Mouse (Mus musculus): ENCODE results near the gene Itgad. TPM values are rescaled to one million over a fixed set of nuclear protein-coding genes. Genes with fewer than 3 reads are reported as not detected.

The Itgad gene
- total and polyA plus RNA-seq, 3 experiments = not detected

GRCm38 (mm10) chr7:128236426-128236825 is 82.2 kb downstream of the Itgad start:
- DNase-seq (ENCODE audit: low read depth, low spot score) = no peak
- Histone ChIP-seq H3K9me3 (replicated peaks; ENCODE audit: insufficient read depth, low read length) (no peaks in the 10 kb centered on the region), H3K27me3 (ENCODE audit: control insufficient read depth in 1 of 2, insufficient read depth in 2 of 2, low read length in 2 of 2) (no peaks in the 10 kb centered on the region), H3K79me2 (ENCODE audit: control insufficient read depth, insufficient read depth, low read length, poor library complexity) (peaks cover 6% of the 10 kb centered on the region), H3K27ac (ENCODE audit: control insufficient read depth, low read depth, low read length) (no peak overlapping the region), H3K9ac (ENCODE audit: control insufficient read depth, low read depth, low read length, poor library complexity, severe bottlenecking) (no peak overlapping the region), H3K4me3 (ENCODE audit: control insufficient read depth in 1 of 2, insufficient read depth in 1 of 2, low read depth in 2 of 2, low read length in 2 of 2) (no peak overlapping the region), H3K4me1 (ENCODE audit: control insufficient read depth in 1 of 2, insufficient read depth in 2 of 2, low read length in 2 of 2) (peaks cover 0 to 11% of the 10 kb centered on the region in 2 experiments; a peak in 3 of 4 replicates), H3K36me3 (ENCODE audit: control insufficient read depth in 1 of 2, insufficient read depth in 2 of 2, low read length in 2 of 2) (peaks cover 0 to 7% of the 10 kb centered on the region in 2 experiments; a peak in 2 of 4 replicates)
- no peak for TF ChIP-seq SMC3 (IDR thresholded peaks at IDR 0.05; ENCODE audit: low read depth, low read length)
- no peak for TF ChIP-seq RAD21 (IDR thresholded peaks at IDR 0.05; ENCODE audit: low read depth, low read length)
- TF ChIP-seq UBTF (IDR thresholded peaks at IDR 0.05; ENCODE audit: borderline replicate concordance, insufficient read depth, low read depth, low read length) = no peak
- no peak for TF ChIP-seq USF2 (IDR thresholded peaks at IDR 0.05; ENCODE audit: borderline replicate concordance in 1 of 2, insufficient read depth in 1 of 2, low read depth in 1 of 2, low read length in 2 of 2)
- no peak for TF ChIP-seq MAX (IDR thresholded peaks at IDR 0.05; ENCODE audit: low read length)
- no peak for TF ChIP-seq TBP (IDR thresholded peaks at IDR 0.05; ENCODE audit: low read depth, low read length)
- TF ChIP-seq ZKSCAN1 (IDR thresholded peaks at IDR 0.05; ENCODE audit: low read depth, low read length) = no peak
- no peak for TF ChIP-seq MAFK (IDR thresholded peaks at IDR 0.05; ENCODE audit: borderline replicate concordance, low read depth, low read length)
- TF ChIP-seq E2F4 (IDR thresholded peaks at IDR 0.05; ENCODE audit: borderline replicate concordance, low read depth, low read length) = no peak
- TF ChIP-seq RCOR1 (IDR thresholded peaks at IDR 0.05; ENCODE audit: low read depth, low read length) = no peak

- Histone ChIP-seq H3K9ac (ENCODE audit: control insufficient read depth, low read depth, low read length, poor library complexity, severe bottlenecking) (peak within 1 kb of the TSS; percentile 94), H3K4me1 (ENCODE audit: control insufficient read depth in 1 of 2, insufficient read depth in 2 of 2, low read length in 2 of 2) (peaks cover 0 to 11% of the 10 kb centered on the region in 2 experiments; a peak in 3 of 4 replicates), H3K79me2 (ENCODE audit: control insufficient read depth, insufficient read depth, low read length, poor library complexity) (peaks cover 6% of the 10 kb centered on the region), H3K27ac (ENCODE audit: control insufficient read depth, low read depth, low read length) (peak within 1 kb of the TSS; percentile 99), H3K36me3 (ENCODE audit: control insufficient read depth in 1 of 2, insufficient read depth in 2 of 2, low read length in 2 of 2) (peaks cover 0 to 7% of the 10 kb centered on the region in 2 experiments; a peak in 2 of 4 replicates), H3K4me3 (ENCODE audit: control insufficient read depth in 1 of 2, insufficient read depth in 1 of 2, low read depth in 2 of 2, low read length in 2 of 2) (peak within 1 kb of the TSS; percentile 80 to 93), H3K9me3 (replicated peaks; ENCODE audit: insufficient read depth, low read length) (no peaks in the 10 kb centered on the region), H3K27me3 (ENCODE audit: control insufficient read depth in 1 of 2, insufficient read depth in 2 of 2, low read length in 2 of 2) (no peaks in the 10 kb centered on the region)
- DNase-seq (ENCODE audit: low read depth, low spot score) = peak; percentile 85
- TF ChIP-seq KAT2A (conservative IDR thresholded peaks at IDR 0.05; ENCODE audit: low read depth, low read length) (no peak), ZKSCAN1 (IDR thresholded peaks at IDR 0.05; ENCODE audit: low read depth, low read length) (no peak), RCOR1 (IDR thresholded peaks at IDR 0.05; ENCODE audit: low read depth, low read length) (no peak), ZMIZ1 (IDR thresholded peaks at IDR 0.05; ENCODE audit: low read depth, low read length) (no peak), UBTF (IDR thresholded peaks at IDR 0.05; ENCODE audit: borderline replicate concordance, insufficient read depth, low read depth, low read length) (no peak), ETS1 (IDR thresholded peaks at IDR 0.05; ENCODE audit: low read depth, low read length) (no peak), MEF2A (IDR thresholded peaks at IDR 0.05; ENCODE audit: extremely low read depth, insufficient replicate concordance, low read depth, low read length, poor library complexity, severe bottlenecking) (no peak), ELF1 (IDR thresholded peaks at IDR 0.05; ENCODE audit: low read depth, low read length) (peak; percentile 68), RAD21 (IDR thresholded peaks at IDR 0.05; ENCODE audit: low read depth, low read length) (peak; percentile 60), BHLHE40 (IDR thresholded peaks at IDR 0.05; ENCODE audit: borderline replicate concordance, low read depth, low read length) (no peak), EP300 (IDR thresholded peaks at IDR 0.05; ENCODE audit: low read depth in 1 of 2, low read length in 2 of 2) (no peak), POLR2AphosphoS5 (IDR thresholded peaks at IDR 0.05; ENCODE audit: borderline replicate concordance, low read depth, low read length) (no peak), JUND (IDR thresholded peaks at IDR 0.05; ENCODE audit: low read depth, low read length) (no peak), MXI1 (IDR thresholded peaks at IDR 0.05; ENCODE audit: low read depth, low read length) (no peak; the same call in 1 of the 2 replicates), CHD2 (IDR thresholded peaks at IDR 0.05; ENCODE audit: low read length) (no peak), NELFE (IDR thresholded peaks at IDR 0.05; ENCODE audit: low read depth, low read length) (no peak; the same call in 1 of the 2 replicates), POLR2A (IDR thresholded peaks at IDR 0.05; ENCODE audit: control insufficient read depth in 1 of 2, insufficient read depth in 1 of 2, low read depth in 1 of 2, low read length in 2 of 2, poor library complexity in 1 of 2) (peak; percentile 2 to 39; a peak in 1 of 4 replicates), SMC3 (IDR thresholded peaks at IDR 0.05; ENCODE audit: low read depth, low read length) (peak; percentile 63), MYC (IDR thresholded peaks at IDR 0.05; ENCODE audit: low read depth, low read length) (no peak), CTCF (IDR thresholded peaks at IDR 0.05 in 2 of 3, conservative IDR thresholded peaks at IDR 0.05 in 1 of 3; ENCODE audit: control insufficient read depth in 1 of 3, insufficient read depth in 1 of 3, low read depth in 2 of 3, low read length in 3 of 3, poor library complexity in 1 of 3, severe bottlenecking in 1 of 3) (peak; percentile 65 to 95 (median 88)), HCFC1 (IDR thresholded peaks at IDR 0.05; ENCODE audit: low read depth, low read length) (peak; percentile 56; the same call in 1 of the 2 replicates), E2F4 (IDR thresholded peaks at IDR 0.05; ENCODE audit: borderline replicate concordance, low read depth, low read length) (no peak), ZC3H11A (IDR thresholded peaks at IDR 0.05; ENCODE audit: low read depth, low read length) (peak; percentile 42), SIN3A (IDR thresholded peaks at IDR 0.05; ENCODE audit: low read length) (peak; percentile 85; the same call in 1 of the 2 replicates), MAFK (IDR thresholded peaks at IDR 0.05; ENCODE audit: borderline replicate concordance, low read depth, low read length) (no peak)
These were observed 82.8 kb downstream of the Itgad start, which contains the start of gene Armc5 for GRCm38 (mm10) chr7:128236856-128237592. TSS of gene Armc5 (plus strand) at chr7:128237342.

All from MEL (cell line).